Mouse (Mus musculus) ZHBTc4 (cell line): Measurements from ENCODE around the gene Steap3.

Source experiments
- DNase-seq: peaks from one replicate; pipeline ENCODE4 v3.0.0-alpha.2; 2011; ENCODE audit warnings: low read depth, low spot score

Gene Steap3

GRCm38 (mm10) chr1:120158474-120159127 lies 113.9 kb downstream of the Steap3 start:
- no peak for DNase-seq

GRCm38 (mm10) chr1:120155325-120155724 lies 117.2 kb downstream of the Steap3 start:
- peak; percentile 64 for DNase-seq

GRCm38 (mm10) chr1:120154232-120154631 lies 118.3 kb downstream of the Steap3 start:
- DNase-seq: peak; percentile 48

- peak; percentile 33 for DNase-seq
These were observed 125.5 kb downstream of the Steap3 start for GRCm38 (mm10) chr1:120146994-120147393.

- DNase-seq: no peak
These were observed 126.8 kb downstream of the Steap3 start for GRCm38 (mm10) chr1:120145527-120146216.

- DNase-seq: no peak
These were observed 130.0 kb downstream of the Steap3 start for GRCm38 (mm10) chr1:120142551-120142950.
